Mouse (Mus musculus): Measurements from ENCODE around the gene Slc38a1.
"Not testable (repeated sequence)": the region's sequence is repeated elsewhere in the genome, so short reads cannot be mapped to it uniquely, and the experiment has no call there.

Slc38a1 gene

GRCm38 (mm10) chr15:96658275-96658602 lies 15.5 kb upstream of the Slc38a1 start:
- no peak for DNase-seq (ENCODE audit: low read depth)

DNA sequence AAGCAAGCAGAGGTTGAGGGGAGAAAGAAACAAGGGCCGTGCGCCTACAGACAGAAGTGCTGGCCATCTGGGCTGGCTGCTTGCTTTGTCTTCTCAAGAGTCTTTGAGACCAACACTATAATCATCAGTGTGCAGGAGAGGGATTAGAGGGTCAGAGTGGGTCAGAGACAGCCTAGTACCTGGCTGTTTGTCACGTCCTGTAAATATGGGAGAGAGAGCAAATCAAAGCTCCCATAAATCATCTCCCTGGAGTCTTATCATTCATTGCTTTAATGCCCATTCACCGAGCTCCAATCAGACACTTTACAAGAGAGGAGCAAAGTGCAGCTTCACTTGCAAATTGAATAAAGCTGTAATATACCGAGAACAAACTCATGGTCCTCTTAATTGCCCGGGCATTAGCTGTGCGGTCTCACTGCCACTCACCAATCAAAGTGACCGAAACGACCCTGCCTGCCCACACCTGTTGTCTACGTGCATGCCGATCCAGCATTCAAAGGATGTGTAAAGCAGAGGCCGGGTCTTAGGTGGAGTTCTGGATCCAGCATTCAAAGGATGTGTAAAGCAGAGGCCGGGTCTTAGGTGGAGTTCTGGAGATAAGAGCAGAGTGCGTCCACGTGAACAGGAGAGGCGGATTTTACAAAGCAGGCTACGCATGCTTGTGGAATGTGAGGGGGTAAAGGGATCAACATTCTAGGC lies 15.0 kb upstream of the Slc38a1 start:
- no peak for DNase-seq (ENCODE audit: low read depth)

- DNase-seq (ENCODE audit: low read depth) = no peak
These were observed 12.8 kb upstream of the Slc38a1 start for GRCm38 (mm10) chr15:96655514-96655913.

DNA sequence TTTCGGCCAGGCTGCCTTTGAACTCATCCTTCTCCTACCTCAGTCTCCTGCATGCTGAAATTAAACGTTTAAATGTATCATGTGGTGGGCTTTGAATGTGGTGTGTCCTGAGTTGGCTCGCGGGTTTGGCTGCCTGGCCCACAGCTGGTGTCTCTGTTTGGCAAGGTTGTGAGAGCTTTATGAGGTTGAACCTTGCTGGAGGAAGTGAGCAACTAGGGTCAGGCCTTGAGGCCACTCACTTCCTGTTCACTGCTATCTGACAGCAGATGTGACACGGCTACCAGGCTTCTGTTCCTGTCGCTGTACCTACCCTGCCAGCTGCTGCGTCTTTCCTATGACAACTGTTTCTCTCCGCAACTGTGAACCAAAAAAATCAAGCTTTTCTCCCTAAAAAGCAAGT lies 12.0 kb upstream of the Slc38a1 start:
- no peak for DNase-seq (ENCODE audit: low read depth)

GRCm38 (mm10) chr15:96653011-96653410 lies 10.3 kb upstream of the Slc38a1 start:
- DNase-seq (ENCODE audit: low read depth) = no peak

- no peak for DNase-seq (ENCODE audit: low read depth)
These were observed 9.8 kb upstream of the Slc38a1 start for GRCm38 (mm10) chr15:96652531-96652930.

DNA sequence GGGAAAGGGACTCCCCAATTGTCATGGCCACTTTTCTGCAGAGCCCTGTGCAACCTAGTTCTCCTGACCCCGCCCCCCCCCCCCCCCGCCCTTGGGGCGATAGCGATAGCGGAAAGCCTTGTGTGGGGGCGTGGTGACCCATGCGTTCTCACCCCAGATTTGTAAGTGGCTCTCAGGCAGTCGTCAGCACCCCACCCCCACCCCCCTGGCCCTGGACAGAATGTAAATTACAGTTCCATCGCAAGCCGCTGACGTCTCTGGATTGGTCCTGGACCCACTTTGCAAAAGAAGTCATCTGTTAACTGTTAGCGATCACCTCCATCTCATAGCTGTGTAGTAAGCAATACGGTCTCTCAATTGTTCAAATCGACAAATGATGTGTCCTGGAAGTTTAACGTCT lies 4.7 kb upstream of the Slc38a1 start:
- DNase-seq (ENCODE audit: low read depth) = no peak

GRCm38 (mm10) chr15:96641821-96642435 lies 785 bp downstream of the Slc38a1 start:
- no peak for DNase-seq (ENCODE audit: low read depth)

DNA sequence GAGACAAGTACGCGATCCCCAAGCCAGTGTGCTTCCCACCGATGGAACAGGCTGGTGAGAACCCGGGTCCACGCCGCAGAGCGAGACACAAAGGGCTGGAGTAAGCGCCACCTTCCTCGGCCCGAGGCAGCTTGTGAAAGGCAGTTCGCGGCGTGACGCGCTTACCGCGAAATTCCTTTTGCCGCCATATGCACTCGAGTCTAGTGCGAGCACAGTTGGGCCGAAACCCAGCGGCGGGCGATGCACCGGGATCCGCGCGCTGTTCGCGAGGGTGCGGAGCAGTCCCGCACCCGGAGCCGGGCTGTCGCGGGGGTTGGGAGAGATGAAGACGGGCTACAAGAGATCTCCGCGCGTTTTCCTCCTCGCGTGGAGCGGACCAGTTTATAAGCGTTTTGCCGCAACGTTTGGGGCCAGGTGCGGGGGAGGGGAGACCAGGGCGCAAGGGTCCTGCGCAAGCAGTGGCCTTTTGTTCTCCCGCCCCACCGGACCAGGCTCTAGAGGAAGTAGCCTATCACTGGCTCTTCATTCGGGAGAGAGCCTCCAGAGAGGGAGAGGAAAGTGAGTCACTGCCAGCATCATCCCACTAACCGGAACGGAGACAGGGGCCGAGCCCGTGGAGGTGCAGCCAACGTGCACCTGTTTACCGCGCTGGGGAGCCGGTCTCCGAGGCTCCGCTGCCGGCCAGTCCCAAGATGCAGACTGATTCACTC lies 1.4 kb downstream of the Slc38a1 start:
- no peak for DNase-seq (ENCODE audit: low read depth)

DNA sequence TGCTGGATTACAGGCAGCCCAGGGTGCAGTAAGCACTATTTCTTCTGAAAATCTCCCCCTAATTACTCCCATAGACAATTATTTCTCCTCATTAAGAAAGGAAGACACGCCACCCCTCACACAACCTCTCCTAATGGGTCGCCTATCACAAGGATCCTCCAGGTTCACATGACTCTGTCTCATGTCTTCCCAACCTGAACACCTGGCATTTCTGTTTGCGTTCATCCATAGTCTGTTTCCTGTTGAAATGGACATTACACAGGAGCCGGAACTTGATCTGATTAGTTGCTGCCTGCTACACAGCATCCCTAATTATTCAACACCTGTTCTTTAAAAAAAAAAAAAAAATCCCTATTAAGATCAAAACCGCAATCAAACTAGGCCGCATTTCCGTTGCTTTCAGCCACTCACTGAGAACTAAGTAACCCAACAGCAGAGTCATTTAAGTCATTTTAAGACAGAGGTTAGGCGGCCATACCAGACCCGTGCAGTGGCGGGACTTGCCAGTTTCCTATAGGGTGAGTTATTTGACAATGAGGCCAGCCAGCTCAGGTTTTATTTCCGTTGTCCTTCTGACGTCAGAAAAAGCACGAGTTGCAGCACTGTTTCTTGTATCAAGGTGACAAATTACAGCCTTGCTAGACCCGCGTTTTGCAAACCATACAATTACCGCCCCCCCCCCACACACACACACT lies 2.3 kb downstream of the Slc38a1 start:
- DNase-seq (ENCODE audit: low read depth) = no peak

DNA sequence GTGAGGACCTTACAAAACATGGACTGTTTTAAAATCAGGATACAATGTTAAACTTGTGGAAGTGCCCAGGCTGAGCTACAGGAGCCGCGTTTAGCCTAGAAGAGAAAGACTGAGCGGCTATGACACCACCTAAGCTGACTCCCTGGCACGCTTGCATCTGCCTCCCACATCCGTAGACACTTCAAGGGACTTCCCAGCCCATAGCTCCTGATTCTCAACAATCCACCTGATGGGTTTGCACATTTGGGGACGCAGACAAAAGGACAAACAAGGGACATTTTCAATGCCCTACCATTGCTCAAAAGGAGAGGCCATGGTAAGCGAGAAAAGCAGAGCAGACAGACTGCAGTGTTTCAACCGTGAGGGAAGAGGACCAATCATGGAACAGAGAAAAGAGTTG lies 3.1 kb downstream of the Slc38a1 start:
- DNase-seq (ENCODE audit: low read depth) = no peak

- DNase-seq (ENCODE audit: low read depth) = no peak
These were observed 4.1 kb downstream of the Slc38a1 start for GRCm38 (mm10) chr15:96638656-96639055.

DNA sequence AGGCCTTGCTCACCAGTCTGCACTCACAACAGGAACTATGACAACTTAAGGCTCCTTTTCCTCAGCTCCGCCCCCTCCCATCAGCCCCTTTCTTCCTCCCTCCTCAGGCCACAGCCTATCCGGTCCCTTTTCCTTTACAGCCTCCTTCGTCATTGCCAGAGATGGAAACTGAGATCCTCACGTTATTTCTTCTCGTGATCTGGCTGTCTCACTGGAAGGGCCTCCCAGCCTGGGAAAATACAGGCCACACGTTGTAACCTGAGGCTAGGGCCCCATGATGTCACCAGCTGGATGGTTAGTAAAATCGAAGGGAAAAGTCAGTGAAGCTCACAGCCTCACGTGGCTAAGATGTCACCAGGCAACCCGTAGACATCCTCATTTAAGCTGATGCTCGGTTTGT lies 4.5 kb downstream of the Slc38a1 start:
- no peak for DNase-seq (ENCODE audit: low read depth)

- no peak for DNase-seq (ENCODE audit: low read depth)
These were observed 7.9 kb downstream of the Slc38a1 start for GRCm38 (mm10) chr15:96634670-96635405.

GRCm38 (mm10) chr15:96632201-96632600 lies 10.5 kb downstream of the Slc38a1 start:
- DNase-seq (ENCODE audit: low read depth) = no peak

DNA sequence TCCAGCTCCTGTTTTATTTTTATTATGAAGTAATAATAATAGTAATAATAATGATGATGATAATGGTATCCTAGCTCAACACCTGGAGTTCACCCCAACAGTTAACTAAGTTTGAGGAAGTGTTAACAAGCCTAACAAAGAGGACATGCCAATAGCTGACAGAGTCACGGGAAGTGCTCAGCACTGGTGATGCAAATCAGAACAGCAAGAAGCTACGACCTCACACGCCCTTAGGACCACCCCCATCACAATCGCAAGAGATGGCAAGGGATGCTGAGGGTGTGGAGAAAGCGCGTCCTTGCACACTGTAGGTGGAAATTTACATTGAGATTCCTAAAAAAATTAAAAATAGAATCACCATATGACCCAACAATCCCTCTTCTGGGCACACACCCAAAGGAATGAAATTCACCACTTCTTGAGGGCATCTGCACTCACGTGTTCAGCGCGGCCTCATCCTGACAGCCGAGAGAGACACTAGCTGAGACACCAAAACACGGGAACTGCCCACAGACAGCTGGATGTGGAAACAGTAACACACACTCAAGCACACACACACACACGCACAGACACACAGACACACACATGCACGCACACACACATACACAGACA lies 11.5 kb downstream of the Slc38a1 start:
- no peak for DNase-seq (ENCODE audit: low read depth)

DNA sequence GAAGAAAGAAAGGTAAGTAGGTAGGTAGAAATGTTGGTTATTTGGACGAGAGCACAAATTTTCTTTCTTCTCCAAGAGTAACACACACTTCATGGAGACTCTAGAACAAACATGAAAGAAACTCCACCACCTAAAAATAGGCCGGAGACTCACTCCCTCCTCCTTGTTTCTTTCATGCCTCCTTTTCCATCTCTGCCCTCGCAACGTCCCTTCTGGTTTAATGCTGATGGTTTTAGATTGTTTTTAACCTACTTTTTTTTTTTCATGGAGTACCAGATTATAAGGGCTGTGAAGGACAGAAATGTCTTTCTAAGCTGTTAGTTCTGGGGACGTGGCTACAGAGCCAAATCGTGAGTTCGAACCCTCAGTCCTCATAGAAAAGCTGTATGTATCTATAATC lies 14.5 kb downstream of the Slc38a1 start:
- no peak for DNase-seq (ENCODE audit: low read depth)

DNA sequence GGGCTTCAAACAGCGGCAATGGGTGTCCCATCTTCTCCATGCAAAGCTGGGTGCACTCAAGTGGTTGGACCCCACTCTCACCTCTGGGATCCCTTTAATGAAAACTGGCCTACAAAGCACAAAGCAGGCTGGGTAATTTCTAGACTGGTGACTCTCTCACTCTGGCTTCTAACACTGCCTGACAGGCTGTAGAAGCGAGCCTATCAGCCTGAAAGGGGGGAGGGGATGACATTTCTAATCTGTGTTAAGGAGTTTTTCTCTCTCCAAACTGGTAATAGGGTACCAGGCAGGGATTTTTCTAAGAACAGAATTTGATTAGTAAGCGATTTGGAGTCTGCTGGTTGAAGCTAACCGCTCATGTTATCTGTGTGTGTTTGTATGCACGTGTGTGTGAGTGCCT lies 15.8 kb downstream of the Slc38a1 start:
- DNase-seq (ENCODE audit: low read depth) = no peak

GRCm38 (mm10) chr15:96625012-96625411 lies 17.7 kb downstream of the Slc38a1 start:
- not testable (repeated sequence) for DNase-seq (ENCODE audit: low read depth)

DNA sequence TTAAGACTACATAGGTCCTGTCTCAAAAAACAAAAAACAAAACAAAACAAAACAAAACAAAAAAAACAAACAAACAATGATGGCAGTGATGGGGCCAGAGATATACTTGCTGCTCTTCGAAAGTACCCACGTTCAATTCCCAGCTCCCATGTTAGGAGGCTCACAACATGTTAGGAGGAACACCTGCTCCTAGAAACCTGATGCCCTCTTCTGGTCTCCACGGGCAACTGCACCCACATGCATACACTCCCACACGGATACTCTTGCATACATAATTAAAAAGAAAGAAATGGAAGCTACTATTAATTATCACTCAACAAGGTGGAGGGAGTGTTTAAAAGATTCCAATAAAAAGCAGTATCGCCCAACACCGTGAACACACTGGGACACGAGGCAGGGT lies 20.3 kb downstream of the Slc38a1 start:
- no peak for DNase-seq (ENCODE audit: low read depth)

DNA sequence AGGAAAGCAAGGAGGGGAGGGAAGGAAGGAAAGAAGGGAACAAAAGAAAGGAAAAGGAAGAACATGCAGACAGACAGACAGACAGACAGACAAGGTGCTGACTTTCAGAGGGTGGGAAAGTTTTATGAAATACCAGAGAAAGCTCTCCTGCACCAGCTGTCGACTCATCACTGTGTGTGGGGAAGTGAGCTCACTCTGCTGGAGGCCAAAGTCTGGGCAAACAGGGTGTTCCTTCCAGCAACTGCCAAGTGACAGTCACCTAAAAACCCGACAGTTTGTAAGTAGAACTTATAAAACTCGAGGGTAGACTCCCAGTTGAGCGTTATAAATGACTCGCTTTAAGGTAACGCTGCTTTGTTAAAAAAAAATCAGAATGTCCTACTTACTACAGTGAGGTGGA lies 21.0 kb downstream of the Slc38a1 start:
- no peak for DNase-seq (ENCODE audit: low read depth)

DNA sequence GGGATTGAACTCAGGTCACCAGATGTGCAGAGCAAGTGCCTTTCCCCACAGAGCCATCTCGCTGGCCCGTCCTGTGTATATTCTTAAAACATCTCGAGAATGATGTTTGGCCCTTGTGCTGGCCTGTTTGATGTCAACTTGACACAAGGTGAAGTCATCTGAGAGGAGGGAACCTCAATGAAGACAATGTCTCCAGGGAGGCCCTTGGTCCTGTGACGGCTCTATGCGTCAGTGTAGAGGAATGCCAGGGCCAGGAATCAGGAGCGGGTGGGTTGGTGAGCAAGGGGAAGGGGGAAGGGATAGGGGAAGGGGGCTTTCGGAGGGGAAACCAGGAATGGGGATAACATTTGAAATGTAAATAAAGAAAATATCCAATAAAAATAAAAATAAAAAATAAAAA lies 25.2 kb downstream of the Slc38a1 start:
- DNase-seq (ENCODE audit: low read depth) = no peak
